Mouse (Mus musculus) lung, adult 2 months (tissue): Measurements from ENCODE around the gene Tab1. TPM values are rescaled to one million over a fixed set of nuclear protein-coding genes. Genes with fewer than 3 reads are reported as not detected.
A peak's percentile ranks its signal among the peaks of the same experiment; 100 is the strongest.

ENCODE experiments used
- DNase-seq: peaks from one replicate; pipeline ENCODE4 v3.0.0; 2022
- H3K4me1 ChIP-seq: fragments of 200-500 bp; 2 replicates; pipeline ENCODE4 v1.6.1; 2011; ENCODE audit warnings: low read length; ENCODE audit not compliant: control insufficient read depth, insufficient read depth
- H3K4me3 ChIP-seq: fragments of 200-500 bp; replicated peaks from 2 replicates; pipeline ENCODE3; 2011; ENCODE audit warnings: low read depth, mild to moderate bottlenecking, control low read depth, low read length; ENCODE audit errors: extremely low read depth
- CTCF ChIP-seq: fragments of 200-500 bp; IDR thresholded peaks from 2 replicates; pipeline ENCODE4 v1.5.1; 2011; ENCODE audit warnings: mild to moderate bottlenecking, low read length, control low read depth; ENCODE audit not compliant: insufficient read depth
- POLR2A ChIP-seq: fragments of 200-500 bp; IDR thresholded peaks from 2 replicates; pipeline ENCODE4 v1.6.1; 2011; ENCODE audit warnings: low read depth, mild to moderate bottlenecking, control low read depth, low read length, borderline replicate concordance; ENCODE audit errors: extremely low read depth
- WGBS: fragments of 180-500 bp; shearing (Covaris S2); methylation state at CpG from one replicate; pipeline ENCODE4 v1.1.7; 2018; 5-methylcytosine and 5-hydroxymethylcytosine counted together
- polyA plus RNA-seq: library from polyadenylated mRNA; depleted of rRNA; stranded (reverse); fragments of >200 nt; gene quantifications from 2 replicates; pipeline ENCODE4 v1.2.3, GENCODE M21; 2012

Gene Tab1
- polyA plus RNA-seq, 1 experiment: 23.5 TPM

DNA sequence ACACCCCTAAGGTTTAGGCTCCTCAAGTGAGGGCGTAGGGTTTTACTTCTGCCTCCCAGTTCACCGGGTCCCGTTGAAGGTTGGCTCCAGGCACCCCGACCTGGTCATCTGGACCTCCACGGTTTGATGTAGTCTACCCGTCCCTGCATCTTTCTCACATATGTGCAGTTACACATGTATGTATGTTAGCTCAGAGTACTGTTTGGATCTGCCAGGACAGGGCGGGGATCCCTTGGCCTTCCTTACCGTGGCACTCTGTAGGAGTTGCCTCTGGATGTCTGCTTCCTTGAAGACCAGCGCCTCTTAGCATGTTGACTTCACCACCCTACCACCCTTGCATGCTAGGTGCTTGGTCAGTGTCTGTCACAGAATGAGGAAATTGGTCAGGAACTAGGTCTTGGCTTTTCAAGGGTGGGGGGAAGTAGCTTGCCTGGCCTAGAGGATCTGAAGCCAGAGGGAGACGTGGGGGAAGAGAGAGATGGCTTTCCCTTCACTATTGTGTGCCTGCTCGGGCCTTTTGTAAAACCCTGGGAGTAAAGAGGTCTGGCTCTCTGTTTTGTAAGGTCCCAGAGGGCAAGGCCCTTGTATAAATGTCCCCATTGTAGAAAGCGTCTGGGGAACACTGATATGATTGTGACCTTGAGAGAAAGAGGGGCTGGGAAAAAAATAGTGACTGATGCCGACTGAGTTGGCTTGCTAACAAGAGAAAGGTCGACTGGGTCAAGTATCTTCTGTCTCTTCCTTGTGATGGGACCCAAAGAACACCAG lies 939 bp downstream of the Tab1 start:
- no peak for DNase-seq
- WGBS: 4% methylated on average over 14 of the region's 14 CpGs
- no peaks in the 10 kb centered on the region; the same call in 1 of the 2 replicates for H3K4me1 ChIP-seq
- TF ChIP-seq CTCF (no peak), POLR2A (no peak)
- peak overlapping the region; percentile 89 for H3K4me3 ChIP-seq

DNA sequence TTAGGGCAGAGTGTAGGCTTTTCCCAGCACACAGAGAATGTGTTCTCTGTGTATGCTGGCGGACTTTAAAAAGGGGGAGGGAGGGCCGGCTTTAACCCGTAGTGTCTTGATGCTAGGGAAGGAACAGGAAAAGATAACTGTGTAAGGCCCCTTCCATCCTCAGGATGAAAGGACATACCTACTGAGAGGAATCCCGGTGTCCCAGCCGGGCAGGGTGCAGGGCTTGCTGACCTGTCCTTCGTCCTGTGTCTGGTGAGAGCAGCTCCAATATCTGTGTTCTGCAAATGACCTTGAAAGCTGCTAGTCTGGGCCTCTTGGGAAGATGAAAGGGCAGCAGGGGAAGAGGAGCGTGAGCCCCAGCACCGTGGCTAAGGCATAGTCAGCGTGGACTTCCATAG lies 1.5 kb downstream of the Tab1 start:
- TF ChIP-seq POLR2A (no peak), CTCF (no peak)
- DNase-seq: no peak
- no peaks in the 10 kb centered on the region; the same call in 1 of the 2 replicates for H3K4me1 ChIP-seq
- WGBS: 53% methylated on average over 9 of the region's 9 CpGs
- H3K4me3 ChIP-seq: no peak overlapping the region

DNA sequence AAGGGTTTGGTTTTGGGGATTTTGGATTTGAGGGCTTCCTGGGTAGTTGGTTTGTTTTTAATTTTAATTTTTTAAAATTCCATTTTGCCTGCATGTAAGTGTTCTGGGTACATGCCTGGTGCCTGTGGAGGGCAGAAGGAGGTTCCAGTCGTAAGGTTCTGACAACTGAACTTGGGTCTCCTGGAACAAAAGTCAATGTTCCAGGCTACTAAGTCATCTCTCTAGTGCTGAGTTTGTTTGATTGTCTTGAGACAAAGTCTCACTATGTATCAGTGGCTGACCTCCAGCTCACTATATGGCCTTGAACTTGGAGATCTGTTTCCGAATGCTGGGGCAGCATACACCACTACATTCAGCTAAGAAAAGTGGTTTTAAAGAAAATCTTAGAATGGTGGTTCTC lies 2.6 kb downstream of the Tab1 start:
- TF ChIP-seq POLR2A (no peak), CTCF (no peak)
- Histone ChIP-seq H3K4me3 (no peak overlapping the region), H3K4me1 (no peaks in the 10 kb centered on the region; the same call in 1 of the 2 replicates)
- DNase-seq: no peak
- WGBS: 95% methylated on average over 2 of the region's 2 CpGs

DNA sequence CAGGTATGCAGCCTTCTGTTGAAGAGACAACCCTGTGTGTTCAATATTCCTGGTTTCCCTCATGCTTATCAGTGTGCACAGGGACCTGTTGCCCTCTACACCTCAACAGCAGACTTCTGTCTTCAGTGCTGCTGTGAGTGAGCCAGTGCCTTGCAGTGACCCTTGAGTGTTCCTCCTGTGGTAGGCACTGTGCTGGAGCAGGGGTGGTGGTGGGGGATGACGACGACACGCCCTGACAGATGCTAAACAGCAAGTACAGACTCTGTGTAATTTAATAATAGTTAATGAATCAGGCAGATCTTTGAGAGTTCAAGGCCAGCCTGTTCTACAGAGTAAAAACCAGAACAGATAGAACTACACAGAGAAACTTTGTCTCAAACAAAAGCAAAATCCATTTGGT lies 3.7 kb downstream of the Tab1 start:
- TF ChIP-seq POLR2A: no peak
- TF ChIP-seq CTCF: no peak
- DNase-seq: no peak
- H3K4me3 ChIP-seq: no peak overlapping the region
- 90% methylated on average over 3 of the region's 3 CpGs for WGBS
- H3K4me1 ChIP-seq: no peaks in the 10 kb centered on the region; the same call in 1 of the 2 replicates

DNA sequence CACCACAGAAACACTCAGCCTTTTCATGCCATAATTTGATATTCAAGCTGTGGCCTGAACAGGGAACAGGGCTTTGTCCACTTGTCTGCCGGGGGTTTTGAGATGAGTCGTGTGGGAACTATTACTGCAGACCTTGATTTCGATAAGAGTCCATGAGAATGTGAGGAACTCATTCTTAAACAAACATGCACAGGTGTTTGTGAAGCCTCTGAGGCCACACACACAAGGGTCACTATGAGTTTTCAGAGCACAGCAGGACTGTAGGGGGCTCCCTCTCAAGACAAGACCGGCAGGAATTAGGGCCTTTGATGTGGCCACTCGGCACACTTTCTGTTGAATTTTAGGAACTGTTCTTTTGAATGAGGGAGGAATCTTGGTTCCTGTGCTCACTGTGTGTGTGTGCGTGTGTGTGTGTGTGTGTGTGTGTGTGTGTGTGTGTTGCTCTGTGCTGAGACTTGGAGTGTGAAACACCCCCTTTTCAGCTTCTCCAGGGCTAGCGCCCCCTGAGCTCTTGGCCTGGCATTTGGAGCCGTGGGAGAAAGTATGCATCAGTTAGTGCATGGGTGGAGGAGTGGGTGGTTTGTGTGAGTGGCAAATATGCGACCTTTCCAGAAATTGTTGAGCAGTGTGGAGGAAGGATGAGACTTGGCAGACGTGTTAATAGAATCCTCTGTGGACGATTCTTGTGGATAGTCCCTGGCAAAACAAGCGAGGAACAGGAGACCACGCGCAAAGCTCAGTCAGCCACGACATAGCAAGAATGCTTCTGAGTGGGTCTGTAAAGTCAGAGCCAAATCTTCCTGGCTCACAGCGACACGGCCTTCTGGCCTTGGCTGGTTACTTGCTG lies 5.2 kb downstream of the Tab1 start:
- no peak for TF ChIP-seq CTCF
- no peak for TF ChIP-seq POLR2A
- Histone ChIP-seq H3K4me1 (no peaks in the 10 kb centered on the region; the same call in 1 of the 2 replicates), H3K4me3 (no peak overlapping the region)
- WGBS: 49% methylated on average over 17 of the region's 17 CpGs
- DNase-seq: no peak

DNA sequence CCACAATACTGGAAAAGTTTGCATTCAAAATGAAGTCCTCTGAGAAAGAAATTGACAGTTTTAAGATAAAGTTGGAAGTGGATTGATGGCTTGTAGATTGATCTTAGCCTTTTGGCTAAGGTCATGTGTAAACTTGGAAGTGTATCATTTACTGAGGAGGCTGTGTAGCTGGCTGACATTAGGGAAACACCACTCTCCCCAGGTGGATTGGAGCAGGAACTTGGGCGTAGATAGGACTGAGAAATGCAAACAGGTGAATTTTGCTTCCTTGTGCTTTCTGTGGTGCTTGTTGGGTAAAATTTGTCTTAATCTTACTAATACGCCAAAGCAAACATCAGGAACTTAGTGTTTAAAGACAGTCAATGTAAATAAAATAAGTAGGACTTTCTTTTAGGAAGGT lies 7.4 kb downstream of the Tab1 start:
- H3K4me1 ChIP-seq: no peaks in the 10 kb centered on the region
- no peak for TF ChIP-seq POLR2A
- no peak for TF ChIP-seq CTCF
- no peak overlapping the region for H3K4me3 ChIP-seq
- 74% methylated on average over 2 of the region's 2 CpGs for WGBS
- DNase-seq: no peak

DNA sequence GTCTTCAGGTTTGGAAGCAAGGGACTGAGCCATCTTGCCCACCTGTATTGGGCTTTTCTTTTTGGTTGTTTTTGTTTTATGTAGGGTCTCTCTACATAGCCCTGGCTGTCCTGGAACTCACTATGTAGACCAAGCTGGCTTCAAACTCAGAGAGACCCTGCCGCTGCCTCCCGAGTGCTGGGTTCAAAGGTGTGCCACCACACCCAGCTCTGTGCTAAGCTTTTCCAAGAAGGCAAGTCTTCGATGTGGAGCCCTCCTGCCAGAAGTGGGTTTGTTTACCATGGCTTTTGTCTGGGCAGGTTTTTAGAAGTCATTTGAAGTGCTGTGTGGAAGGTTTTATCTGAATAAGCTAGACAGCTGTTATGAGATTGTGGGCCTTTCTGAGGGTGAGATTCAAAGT lies 8.0 kb downstream of the Tab1 start:
- no peaks in the 10 kb centered on the region for H3K4me1 ChIP-seq
- no peak for DNase-seq
- 77% methylated on average over 3 of the region's 3 CpGs for WGBS
- H3K4me3 ChIP-seq: no peak overlapping the region
- TF ChIP-seq POLR2A: no peak
- TF ChIP-seq CTCF: no peak

DNA sequence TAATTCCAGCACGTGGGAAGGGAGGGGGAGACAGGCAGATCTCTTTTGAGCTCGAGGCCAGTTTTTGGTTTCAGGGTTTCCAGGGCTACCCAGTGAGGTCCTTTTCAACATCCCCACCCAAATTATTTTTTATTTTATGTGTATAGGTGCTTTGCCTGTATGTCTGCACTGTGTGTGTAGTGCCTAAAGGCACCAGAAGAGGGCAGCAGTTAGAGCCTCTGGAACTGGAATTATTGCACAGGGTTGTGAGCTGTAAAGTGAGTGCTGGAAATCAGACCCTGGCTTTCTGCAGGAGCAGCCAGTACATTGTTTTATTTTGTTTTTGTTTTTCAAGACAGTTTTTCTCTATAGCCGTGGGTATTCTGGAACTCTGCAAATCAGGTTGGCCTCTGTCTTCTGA lies 9.2 kb downstream of the Tab1 start:
- 97% methylated on average over 3 of the region's 3 CpGs for WGBS
- DNase-seq: no peak
- Histone ChIP-seq H3K4me1 (no peaks in the 10 kb centered on the region), H3K4me3 (no peak overlapping the region)
- TF ChIP-seq CTCF (no peak), POLR2A (no peak)

DNA sequence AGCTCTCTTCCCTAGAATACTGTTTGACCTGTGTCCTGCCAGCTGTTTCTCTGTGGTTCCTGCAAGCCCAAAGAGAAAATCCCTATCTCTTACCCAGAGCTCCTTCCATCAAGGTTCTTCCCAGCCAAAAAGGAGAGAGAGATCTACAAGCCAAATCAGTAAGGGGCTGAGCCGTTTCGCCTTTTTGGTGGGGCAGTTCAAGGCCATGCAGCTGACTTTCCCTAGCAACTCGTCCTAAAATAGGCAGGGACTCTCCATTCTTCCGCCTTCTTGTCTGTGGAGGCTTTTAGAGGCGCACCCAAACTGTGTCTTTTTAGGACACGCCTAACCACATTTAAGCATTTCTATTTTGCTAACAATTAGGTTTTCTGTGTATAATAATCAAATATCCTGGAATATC lies 10.8 kb downstream of the Tab1 start:
- 85% methylated on average over 6 of the region's 6 CpGs for WGBS
- no peak for DNase-seq
- TF ChIP-seq CTCF (no peak), POLR2A (no peak)
- Histone ChIP-seq H3K4me1 (no peaks in the 10 kb centered on the region), H3K4me3 (no peak overlapping the region)

DNA sequence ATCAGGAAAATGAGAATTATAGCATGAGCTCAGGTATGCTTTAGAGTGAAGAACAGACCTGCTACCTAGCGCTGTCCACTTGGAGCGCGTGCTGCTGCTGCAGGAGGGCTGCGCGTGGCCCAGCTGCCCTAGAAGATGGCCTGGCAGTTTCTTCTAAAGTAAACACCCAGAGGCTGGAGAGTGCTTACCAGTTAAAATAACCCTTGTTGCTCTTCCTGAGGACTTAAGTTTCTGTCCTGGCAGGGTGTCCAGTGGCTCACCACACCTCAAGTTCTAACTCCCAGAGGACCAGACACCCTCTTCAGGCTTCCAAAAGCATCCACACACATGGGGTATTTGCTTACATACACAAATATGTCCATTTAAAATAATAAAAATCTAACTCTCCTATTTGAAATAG lies 12.5 kb downstream of the Tab1 start:
- no peak for DNase-seq
- 81% methylated on average over 5 of the region's 5 CpGs for WGBS
- H3K4me3 ChIP-seq: no peak overlapping the region
- TF ChIP-seq CTCF: no peak
- TF ChIP-seq POLR2A: no peak
- no peaks in the 10 kb centered on the region for H3K4me1 ChIP-seq
